Mouse (Mus musculus): ENCODE results near the gene Htr1d.

Gene Htr1d

DNA sequence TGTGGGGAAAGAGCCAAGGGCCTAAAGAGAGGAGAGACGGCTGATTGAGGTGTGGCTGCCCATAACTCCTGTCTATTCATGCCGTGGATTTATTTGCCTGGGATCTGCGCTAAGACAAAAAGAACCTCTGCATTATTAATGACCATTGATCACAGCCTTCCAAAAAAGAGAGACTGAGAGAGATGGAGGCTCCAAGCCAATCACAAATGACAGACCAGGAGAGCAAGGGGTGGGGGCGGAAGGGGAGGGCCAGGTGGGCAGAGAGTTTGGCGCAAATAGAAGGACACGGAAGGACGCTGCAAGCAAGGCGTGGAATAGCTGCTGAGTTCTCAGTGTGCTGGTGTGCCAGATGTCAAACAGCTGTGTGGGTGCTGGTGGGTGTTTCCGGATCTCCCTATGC lies at the start of gene Htr1d:
Gene Htr1d (plus strand): TSS at position 301 of the 400 bp plus-strand sequence.
- no peak for DNase-seq (ENCODE audit: extremely low read depth, insufficient read length, low spot score)

DNA sequence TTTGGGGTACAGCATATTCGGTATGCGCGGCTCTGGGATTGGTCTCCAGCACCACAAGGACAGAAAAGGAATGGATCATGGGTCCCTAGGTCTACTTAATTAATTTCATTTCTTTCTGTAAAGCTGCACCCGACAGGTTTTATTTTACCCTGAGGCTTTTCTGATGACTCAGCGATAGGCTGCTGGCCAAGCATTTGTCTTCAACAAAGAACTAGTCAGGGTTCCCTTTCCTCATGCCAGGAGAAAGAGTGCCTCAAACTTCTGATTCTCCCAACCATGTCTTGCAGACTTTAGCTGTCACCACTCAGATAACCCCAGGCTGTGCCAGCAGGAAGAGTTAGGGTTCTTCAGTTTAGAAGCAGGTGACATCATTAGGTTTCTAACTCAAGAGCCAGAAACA lies 46.3 kb upstream of the Htr1d start:
- DNase-seq (ENCODE audit: extremely low read depth, insufficient read length, low spot score) = no peak

DNA sequence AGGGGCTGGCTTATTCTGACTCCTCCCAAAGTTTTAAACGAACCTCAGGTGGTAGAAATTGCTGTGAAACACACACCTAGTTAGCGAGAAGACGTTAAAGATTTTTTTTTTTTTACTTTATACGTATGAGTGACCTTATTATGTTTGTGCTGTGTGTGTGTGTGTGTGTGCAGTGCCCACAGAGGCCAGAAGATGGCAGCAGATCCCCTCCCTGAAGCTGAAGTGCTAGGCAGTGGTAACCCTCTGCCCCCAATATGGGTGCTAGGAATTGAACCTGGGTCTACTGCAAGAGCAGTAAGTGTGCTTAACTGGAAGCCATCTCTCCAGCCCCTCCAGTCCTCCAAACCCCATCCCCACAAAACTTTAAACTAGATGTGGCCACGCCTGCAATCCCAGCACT lies 40.3 kb upstream of the Htr1d start:
- DNase-seq (ENCODE audit: extremely low read depth, insufficient read length, low spot score) = no peak

DNA sequence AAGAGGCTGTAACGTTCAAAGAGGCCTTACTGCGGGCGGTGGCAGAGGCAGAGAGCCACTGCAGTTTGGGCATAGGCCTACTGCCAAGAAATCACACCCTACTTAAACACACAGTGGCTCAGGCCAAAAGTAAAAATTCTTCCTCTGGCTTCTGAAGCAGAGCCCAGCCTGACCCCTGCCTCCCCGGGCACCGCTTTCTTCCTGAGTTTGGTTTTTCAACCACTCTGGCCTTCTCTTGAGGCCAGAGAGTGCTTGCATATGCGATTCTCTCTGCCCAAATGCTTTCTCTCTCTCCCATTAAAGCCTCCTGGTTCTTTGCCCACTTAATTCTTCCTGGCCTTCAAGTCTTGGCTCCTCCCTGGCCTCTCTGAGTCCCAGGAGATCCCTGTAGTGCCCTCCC lies 39.5 kb upstream of the Htr1d start:
- DNase-seq (ENCODE audit: extremely low read depth, insufficient read length, low spot score) = peak; percentile 47

DNA sequence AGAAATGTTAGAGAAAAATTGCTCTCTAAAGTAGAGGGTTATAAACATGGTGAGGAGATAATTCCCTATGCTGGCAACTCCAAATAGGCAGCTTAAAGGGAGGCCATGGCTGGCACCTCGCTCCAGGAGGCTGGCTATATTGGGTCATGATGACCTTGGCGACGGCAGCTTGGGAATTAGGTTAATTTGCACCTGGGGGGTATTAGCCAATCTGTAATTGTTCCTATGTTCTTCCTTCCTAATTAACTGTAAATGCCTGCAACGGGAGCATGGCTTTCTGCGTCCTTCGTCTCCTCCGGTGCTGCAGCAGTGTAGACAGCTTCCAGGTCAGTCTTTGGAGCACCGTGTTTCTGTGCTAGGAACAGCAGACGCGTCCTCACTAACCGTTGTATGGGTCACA lies 36.1 kb upstream of the Htr1d start:
- DNase-seq (ENCODE audit: extremely low read depth, insufficient read length, low spot score) = no peak

DNA sequence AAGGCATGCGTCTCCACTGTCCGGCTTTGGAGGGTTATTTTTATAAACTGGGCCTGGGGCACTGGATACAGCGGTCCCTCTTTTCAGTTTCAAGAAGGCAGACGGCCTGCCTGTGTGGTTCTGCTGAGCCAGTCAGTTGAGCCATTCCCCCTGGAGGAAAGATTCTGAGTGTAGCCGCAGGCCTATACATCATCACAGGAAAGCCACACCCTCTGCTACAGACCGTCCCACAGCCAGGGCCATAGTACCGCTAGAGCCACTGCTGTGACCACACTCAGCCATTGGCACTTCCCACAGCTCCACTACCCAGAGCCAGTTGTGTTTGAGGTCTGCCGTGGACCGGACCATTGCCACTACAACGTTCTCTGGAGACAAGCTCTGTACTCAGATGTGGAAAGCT lies 21.5 kb upstream of the Htr1d start:
- no peak for DNase-seq (ENCODE audit: extremely low read depth, insufficient read length, low spot score)

DNA sequence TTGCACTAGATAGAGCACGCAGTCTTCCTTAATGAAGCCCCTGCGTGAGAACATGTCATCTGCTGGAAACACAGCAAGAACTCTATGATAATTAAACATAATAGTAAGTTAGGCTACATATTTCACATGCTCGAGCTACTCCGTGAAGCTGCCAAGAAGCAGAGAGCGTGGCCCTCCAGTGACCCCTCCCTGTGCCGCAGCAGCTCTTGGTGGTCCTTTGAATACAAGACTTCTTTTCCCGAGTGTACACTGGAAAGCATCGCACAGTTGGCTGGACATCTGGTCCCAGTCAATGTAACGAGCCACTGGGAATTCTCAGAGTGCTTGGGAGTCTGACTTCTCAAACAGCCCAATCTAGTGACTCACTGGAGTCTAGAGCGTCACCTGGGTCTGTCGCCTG lies 15.5 kb upstream of the Htr1d start:
- no peak for DNase-seq (ENCODE audit: extremely low read depth, insufficient read length, low spot score)

GRCm38 (mm10) chr4:136411995-136412765 lies 11.1 kb upstream of the Htr1d start:
- DNase-seq (ENCODE audit: extremely low read depth, insufficient read length, low spot score) = no peak

DNA sequence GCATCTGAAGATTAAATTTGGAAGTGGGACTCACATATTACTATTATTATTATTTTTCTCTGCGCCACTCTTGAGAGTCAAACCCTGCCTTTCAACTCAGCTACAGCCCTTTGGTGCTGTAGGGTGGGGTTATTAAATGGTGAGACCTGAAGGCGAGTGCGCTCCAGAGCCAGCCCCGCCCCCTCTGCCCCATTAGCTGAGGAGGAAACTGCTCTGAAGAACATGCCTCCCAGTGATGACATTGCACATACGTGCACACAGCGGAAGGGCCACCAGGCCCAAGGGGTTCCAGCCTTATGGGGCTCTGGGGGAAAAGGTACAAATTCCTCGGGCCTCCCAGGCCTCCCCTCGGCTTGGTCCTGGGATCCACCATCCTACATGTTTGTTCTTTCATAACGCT lies 7.8 kb upstream of the Htr1d start:
- no peak for DNase-seq (ENCODE audit: extremely low read depth, insufficient read length, low spot score)

GRCm38 (mm10) chr4:136418962-136419361 lies 4.4 kb upstream of the Htr1d start:
- DNase-seq (ENCODE audit: extremely low read depth, insufficient read length, low spot score) = no peak

GRCm38 (mm10) chr4:136419386-136419785 lies 3.9 kb upstream of the Htr1d start:
- no peak for DNase-seq (ENCODE audit: extremely low read depth, insufficient read length, low spot score)

- no peak for DNase-seq (ENCODE audit: extremely low read depth, insufficient read length, low spot score)
These were observed 1.0 kb downstream of the Htr1d start for GRCm38 (mm10) chr4:136424120-136424999.

DNA sequence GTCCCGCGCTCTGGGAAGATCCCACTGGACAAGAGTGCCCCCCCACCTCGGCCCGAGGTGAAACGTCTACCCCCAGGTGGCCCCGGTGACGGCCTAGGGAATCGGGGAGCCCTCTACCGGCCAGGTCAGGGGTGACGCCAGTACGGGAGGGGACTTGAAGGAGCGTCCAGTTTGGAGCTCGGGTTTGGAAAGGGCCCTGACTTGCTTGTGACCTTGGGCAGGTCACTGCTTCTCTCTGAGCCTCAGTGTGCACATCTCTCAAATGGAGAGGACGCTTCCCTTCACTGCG lies 1.6 kb downstream of the Htr1d start:
- DNase-seq (ENCODE audit: extremely low read depth, insufficient read length, low spot score) = no peak

- DNase-seq (ENCODE audit: extremely low read depth, insufficient read length, low spot score) = no peak
These were observed 7.5 kb downstream of the Htr1d start for GRCm38 (mm10) chr4:136430609-136431375.

GRCm38 (mm10) chr4:136431376-136431693 lies 8.0 kb downstream of the Htr1d start:
- DNase-seq (ENCODE audit: extremely low read depth, insufficient read length, low spot score) = peak; percentile 28

DNA sequence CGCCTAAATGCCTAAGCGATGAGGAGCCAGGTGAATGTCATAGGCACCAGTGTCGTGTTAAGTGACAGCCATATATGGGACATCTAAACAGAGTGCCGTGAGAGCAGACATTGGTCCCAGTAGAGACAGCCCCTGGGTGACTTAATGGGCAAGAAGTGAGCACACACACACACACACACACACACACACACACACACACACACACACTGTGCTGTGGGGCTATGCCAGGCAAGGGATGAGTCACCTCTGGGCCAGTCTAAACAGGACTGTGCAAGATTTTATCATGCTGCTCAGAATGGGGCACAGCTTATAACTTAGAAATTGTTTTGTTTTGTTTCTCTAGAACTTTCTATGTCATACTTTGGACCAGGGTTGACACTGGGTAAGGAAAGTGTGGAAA lies 10.7 kb downstream of the Htr1d start:
- peak; percentile 81 for DNase-seq (ENCODE audit: extremely low read depth, insufficient read length, low spot score)

- no peak for DNase-seq (ENCODE audit: extremely low read depth, insufficient read length, low spot score)
These were observed 15.8 kb downstream of the Htr1d start for GRCm38 (mm10) chr4:136439106-136439505.

DNA sequence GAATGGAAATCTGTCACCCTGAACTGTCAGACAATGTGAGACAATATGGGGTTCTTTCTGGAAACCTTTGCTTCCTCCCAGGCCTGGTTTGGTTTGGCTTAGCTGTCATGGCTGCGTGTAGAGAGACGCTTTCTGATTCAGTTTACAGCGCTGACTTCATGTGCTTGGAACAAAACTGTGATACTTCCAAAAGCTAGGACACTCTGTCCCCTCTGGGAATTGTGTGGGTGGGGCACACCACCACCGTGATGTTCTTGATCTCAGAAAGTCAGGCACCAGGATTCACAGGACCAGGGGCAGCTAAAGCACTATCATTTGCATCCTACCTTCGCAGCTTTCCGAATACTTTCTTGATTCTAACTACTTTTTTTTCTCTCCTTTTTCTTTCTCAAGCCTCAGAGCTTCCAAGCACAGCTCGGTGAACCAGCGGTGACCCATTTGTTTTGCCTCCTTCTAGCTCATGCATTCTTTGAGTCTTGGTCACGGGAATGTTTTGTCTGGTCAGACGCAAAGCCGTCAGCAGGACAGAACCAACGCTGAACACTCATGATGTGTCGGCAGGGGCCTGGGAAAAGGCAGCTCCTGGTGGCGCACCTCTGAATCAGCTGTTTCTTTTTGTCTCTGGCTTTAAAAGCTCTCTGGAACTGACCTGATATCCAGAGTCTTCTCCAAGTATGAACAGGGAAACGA lies 18.2 kb downstream of the Htr1d start:
- DNase-seq (ENCODE audit: extremely low read depth, insufficient read length, low spot score) = peak; percentile 54

DNA sequence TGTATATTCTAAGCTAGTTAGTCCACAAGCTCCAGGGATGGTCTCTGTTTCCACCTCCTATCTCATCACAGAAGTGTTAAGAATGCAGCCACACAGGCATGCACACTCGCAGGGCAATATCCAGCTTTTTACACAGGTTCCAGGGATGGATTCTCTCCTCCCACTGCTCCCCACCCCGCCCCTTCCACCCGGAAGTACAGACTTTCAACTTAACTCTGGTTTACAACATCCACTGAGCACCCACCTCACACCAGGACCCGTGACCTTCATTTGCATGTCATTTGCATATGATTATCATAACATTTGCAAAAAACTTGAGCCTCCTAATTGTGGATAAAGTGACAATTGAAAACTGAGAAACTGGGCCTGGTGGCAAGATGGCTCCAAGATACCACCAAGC lies 21.2 kb downstream of the Htr1d start:
- no peak for DNase-seq (ENCODE audit: extremely low read depth, insufficient read length, low spot score)

DNA sequence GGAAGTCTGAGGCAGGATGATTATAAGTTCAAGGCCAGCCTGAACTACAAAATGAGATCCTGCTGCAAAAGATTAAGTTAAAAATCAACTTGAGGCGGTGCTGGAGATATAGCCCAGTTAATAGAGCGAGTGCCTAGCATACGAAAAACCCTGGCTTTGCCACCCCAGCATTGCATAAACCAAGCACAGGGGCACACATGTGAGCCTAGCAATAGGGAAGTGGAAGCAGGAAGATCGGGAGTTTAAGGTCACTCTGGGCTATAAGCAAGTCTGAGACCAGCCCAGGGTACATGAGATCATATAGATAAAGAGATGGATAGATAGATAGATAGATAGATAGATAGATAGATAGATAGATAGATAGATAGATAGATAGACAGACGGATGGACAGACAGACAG lies 26.5 kb downstream of the Htr1d start:
- no peak for DNase-seq (ENCODE audit: extremely low read depth, insufficient read length, low spot score)

DNA sequence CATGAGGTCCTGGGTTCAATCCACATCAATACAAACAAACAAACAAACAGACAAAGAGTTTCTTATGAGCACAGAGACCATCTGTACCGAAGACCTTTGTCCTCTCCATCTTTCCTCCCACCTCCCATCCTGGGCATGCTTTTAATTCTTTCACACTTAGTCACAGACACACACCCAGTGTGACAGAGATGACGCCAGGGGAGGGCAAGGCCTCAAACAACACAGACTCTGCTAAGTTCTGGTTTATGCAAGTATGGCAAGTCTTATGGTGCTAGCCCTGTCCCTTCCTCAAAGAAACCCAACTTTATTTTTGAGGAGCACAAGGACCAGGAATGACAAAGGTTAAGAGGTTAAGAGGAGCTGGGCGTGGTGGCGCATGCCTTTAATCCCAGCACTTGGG lies 26.9 kb downstream of the Htr1d start:
- peak; percentile 56 for DNase-seq (ENCODE audit: extremely low read depth, insufficient read length, low spot score)
